Mouse (Mus musculus) intestine, postnatal 0 days (tissue): Measurements from ENCODE around the gene Igsf3. TPM values are rescaled to one million over a fixed set of nuclear protein-coding genes. Genes with fewer than 3 reads are reported as not detected.

Experiments used
- ATAC-seq: fragments of 200-750 bp; cut with Nextera tagmentation; 2 replicates; pipeline ENCODE4 v1.8.0; 2017; ENCODE audit warnings: mild to moderate bottlenecking, moderate TSS enrichment, moderate library complexity
- H3K27ac ChIP-seq: fragments of 300-500 bp; sonication (generic); 2 replicates; pipeline ENCODE4 v1.5.1; 2014; ENCODE audit warnings: mild to moderate bottlenecking, low read depth, low read length, moderate library complexity
- H3K27me3 ChIP-seq: fragments of 300-500 bp; sonication (generic); replicated peaks from 2 replicates; pipeline ENCODE4 v1.6.1; 2014; ENCODE audit warnings: low read length, mixed read lengths; ENCODE audit not compliant: control insufficient read depth, insufficient read depth
- H3K36me3 ChIP-seq: fragments of 300-500 bp; sonication (generic); 2 replicates; pipeline ENCODE4 v1.6.1; 2014; ENCODE audit warnings: mild to moderate bottlenecking, moderate library complexity; ENCODE audit not compliant: control insufficient read depth, insufficient read depth
- H3K4me1 ChIP-seq: fragments of 300-500 bp; sonication (generic); replicated peaks from 2 replicates; pipeline ENCODE4 v1.6.1; 2014; ENCODE audit warnings: antibody characterized with exemption, low read length, mixed read lengths; ENCODE audit not compliant: control insufficient read depth, insufficient read depth
- H3K4me2 ChIP-seq: fragments of 300-500 bp; sonication (generic); replicated peaks from 2 replicates; pipeline ENCODE4 v1.6.1; 2014; ENCODE audit warnings: low read depth, mild to moderate bottlenecking, moderate library complexity
- H3K4me3 ChIP-seq: fragments of 300-500 bp; sonication (generic); 2 replicates; pipeline ENCODE4 v1.5.1; 2014; ENCODE audit warnings: low read depth, low read length
- H3K9ac ChIP-seq: fragments of 300-500 bp; sonication (generic); 2 replicates; pipeline ENCODE4 v1.6.1; 2014; ENCODE audit warnings: mild to moderate bottlenecking, low read depth, low read length
- H3K9me3 ChIP-seq: fragments of 300-500 bp; sonication (generic); 2 replicates; pipeline ENCODE4 v1.6.1; 2016; ENCODE audit warnings: mixed run types; ENCODE audit not compliant: control insufficient read depth
- CTCF ChIP-seq: sonication (generic); IDR thresholded peaks from 2 replicates; pipeline ENCODE4 v1.5.1; 2016; ENCODE audit warnings: low read depth, mild to moderate bottlenecking, control low read depth, antibody characterized with exemption, moderate library complexity
- WGBS: fragments of 180-500 bp; shearing (Covaris S2); extraction: QIAGEN DNeasy Blood & Tissue Kit; methylation state at CpG from one replicate; pipeline ENCODE4 v1.1.7; 2014; 5-methylcytosine and 5-hydroxymethylcytosine counted together
- polyA plus RNA-seq: library from polyadenylated mRNA; unstranded; fragments of >200 nt; fragmentation: Nextera tagmentation; extraction: Ambion mirVana; gene quantifications from 2 replicates; pipeline ENCODE4 v1.2.1, GENCODE M21; 2015

Gene Igsf3
- polyA plus RNA-seq, 1 experiment from 2014 or later = 13.0 TPM

- Histone ChIP-seq H3K36me3 (no peaks in the 10 kb centered on the region), H3K4me3 (no peak overlapping the region), H3K4me1 (peaks cover 31% of the 10 kb centered on the region), H3K9ac (no peak overlapping the region), H3K9me3 (no peaks in the 10 kb centered on the region), H3K27me3 (no peaks in the 10 kb centered on the region), H3K4me2 (no peak overlapping the region), H3K27ac (no peak overlapping the region)
- TF ChIP-seq CTCF = no peak
- no peak for ATAC-seq
- WGBS = 85% methylated on average over 4 of the region's 4 CpGs
These were observed 20.5 kb downstream of the Igsf3 start for GRCm38 (mm10) chr3:101397422-101397821.

- 55% methylated on average over 12 of the region's 12 CpGs for WGBS
- Histone ChIP-seq H3K27ac (no peak overlapping the region; the same call in 1 of the 2 replicates), H3K9ac (no peak overlapping the region), H3K36me3 (no peaks in the 10 kb centered on the region), H3K4me1 (peaks cover 31% of the 10 kb centered on the region), H3K27me3 (no peaks in the 10 kb centered on the region), H3K4me2 (no peak overlapping the region), H3K9me3 (no peaks in the 10 kb centered on the region), H3K4me3 (no peak overlapping the region)
- peak; percentile 20; the same call in 1 of the 2 replicates for TF ChIP-seq CTCF
- no peak for ATAC-seq
These were observed 21.3 kb downstream of the Igsf3 start for GRCm38 (mm10) chr3:101398071-101398786.

GRCm38 (mm10) chr3:101398877-101399276 lies 22.0 kb downstream of the Igsf3 start:
- H3K4me1 ChIP-seq = peaks cover 31% of the 10 kb centered on the region
- ATAC-seq = no peak
- 0 out of 2 replicates have a peak overlapping the region, but pooled peaks have one; percentile 9 for H3K4me2 ChIP-seq
- H3K9me3 ChIP-seq = no peaks in the 10 kb centered on the region
- no peaks in the 10 kb centered on the region for H3K36me3 ChIP-seq
- H3K27me3 ChIP-seq = no peaks in the 10 kb centered on the region
- H3K27ac ChIP-seq = no peak overlapping the region; the same call in 1 of the 2 replicates
- H3K9ac ChIP-seq = no peak overlapping the region
- 80% methylated on average over 2 of the region's 2 CpGs for WGBS
- peak; percentile 50 for TF ChIP-seq CTCF
- H3K4me3 ChIP-seq = no peak overlapping the region

GRCm38 (mm10) chr3:101401501-101401900 lies 24.6 kb downstream of the Igsf3 start:
- Histone ChIP-seq H3K9me3 (no peaks in the 10 kb centered on the region), H3K27ac (no peak overlapping the region), H3K4me2 (no peak overlapping the region), H3K4me1 (peaks cover 20% of the 10 kb centered on the region), H3K9ac (no peak overlapping the region), H3K4me3 (no peak overlapping the region), H3K27me3 (no peaks in the 10 kb centered on the region), H3K36me3 (no peaks in the 10 kb centered on the region)
- no peak for ATAC-seq
- TF ChIP-seq CTCF = no peak
- WGBS = 36% methylated on average over 5 of the region's 5 CpGs

GRCm38 (mm10) chr3:101404620-101405415 lies 27.9 kb downstream of the Igsf3 start:
- no peak overlapping the region for H3K27ac ChIP-seq
- WGBS = 70% methylated on average over 13 of the region's 13 CpGs
- no peak for ATAC-seq
- no peak overlapping the region for H3K9ac ChIP-seq
- H3K4me2 ChIP-seq = no peak overlapping the region
- H3K36me3 ChIP-seq = no peaks in the 10 kb centered on the region
- no peaks in the 10 kb centered on the region for H3K27me3 ChIP-seq
- H3K9me3 ChIP-seq = no peaks in the 10 kb centered on the region
- H3K4me3 ChIP-seq = no peak overlapping the region
- no peak for TF ChIP-seq CTCF
- 0 out of 2 replicates have a peak, but pooled peaks cover 4% of the 10 kb centered on the region for H3K4me1 ChIP-seq

GRCm38 (mm10) chr3:101405495-101405894 lies 28.6 kb downstream of the Igsf3 start:
- WGBS = 51% methylated on average over 10 of the region's 10 CpGs
- Histone ChIP-seq H3K4me2 (no peak overlapping the region), H3K9me3 (no peaks in the 10 kb centered on the region), H3K27me3 (no peaks in the 10 kb centered on the region), H3K27ac (no peak overlapping the region), H3K9ac (no peak overlapping the region), H3K36me3 (no peaks in the 10 kb centered on the region), H3K4me1 (0 out of 2 replicates have a peak, but pooled peaks cover 4% of the 10 kb centered on the region), H3K4me3 (no peak overlapping the region)
- no peak for ATAC-seq
- peak; percentile 57 for TF ChIP-seq CTCF
